Mouse (Mus musculus): Measurements from ENCODE around the gene Mex3d. TPM values are rescaled to one million over a fixed set of nuclear protein-coding genes. Genes with fewer than 3 reads are reported as not detected.

Mex3d gene
- total and polyA plus RNA-seq, 3 experiments, result 15.6 to 18.8 TPM; not detected in 1

DNA sequence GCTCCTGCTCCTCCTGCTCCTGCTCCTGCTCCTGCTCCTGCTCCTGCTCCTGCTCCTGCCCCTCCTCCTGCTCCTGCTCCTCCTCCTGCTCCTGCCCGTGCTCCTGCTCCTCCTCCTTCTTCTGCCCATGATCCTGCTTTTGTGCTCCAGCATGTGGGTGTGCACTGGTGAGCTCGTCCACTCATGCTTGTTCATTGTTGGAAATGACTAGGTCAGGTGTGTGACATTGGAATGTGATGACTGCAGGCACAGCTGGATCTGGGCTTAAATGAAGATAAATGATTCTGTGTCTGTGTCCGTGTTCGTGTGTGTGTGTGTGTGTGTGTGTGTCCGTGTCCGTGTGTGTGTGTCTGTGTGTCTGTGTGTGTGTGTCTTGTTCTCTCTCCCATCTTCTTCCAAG, 19.1 kb downstream of the Mex3d start:
- no peak for DNase-seq (ENCODE audit: low read depth, low spot score)
- Histone ChIP-seq H3K4me3 (ENCODE audit: control insufficient read depth in 1 of 2, insufficient read depth in 1 of 2, low read depth in 2 of 2, low read length in 2 of 2) (no peak overlapping the region), H3K27me3 (ENCODE audit: control insufficient read depth in 1 of 2, insufficient read depth in 2 of 2, low read length in 2 of 2) (peaks cover 2% of the 10 kb centered on the region in 2 experiments; a peak in 1 of 4 replicates), H3K79me2 (ENCODE audit: control insufficient read depth, insufficient read depth, low read length, poor library complexity) (no peaks in the 10 kb centered on the region), H3K4me1 (ENCODE audit: control insufficient read depth in 1 of 2, insufficient read depth in 2 of 2, low read length in 2 of 2) (peaks cover 0 to 7% of the 10 kb centered on the region in 2 experiments; a peak in 1 of 4 replicates), H3K36me3 (ENCODE audit: control insufficient read depth in 1 of 2, insufficient read depth in 2 of 2, low read length in 2 of 2) (no peaks in the 10 kb centered on the region), H3K9ac (ENCODE audit: control insufficient read depth, low read depth, low read length, poor library complexity, severe bottlenecking) (no peak overlapping the region), H3K9me3 (replicated peaks; ENCODE audit: insufficient read depth, low read length) (no peaks in the 10 kb centered on the region), H3K27ac (ENCODE audit: control insufficient read depth, low read depth, low read length) (no peak overlapping the region)
- TF ChIP-seq GATA1 (IDR thresholded peaks at IDR 0.05; ENCODE audit: low read depth, low read length) (no peak), RAD21 (IDR thresholded peaks at IDR 0.05; ENCODE audit: low read depth, low read length) (no peak), SMC3 (IDR thresholded peaks at IDR 0.05; ENCODE audit: low read depth, low read length) (no peak), TAL1 (IDR thresholded peaks at IDR 0.05; ENCODE audit: low read length) (no peak), TBP (IDR thresholded peaks at IDR 0.05; ENCODE audit: low read depth, low read length) (no peak), POLR2AphosphoS2 (IDR thresholded peaks at IDR 0.05; ENCODE audit: low read length) (no peak), MAFK (IDR thresholded peaks at IDR 0.05; ENCODE audit: borderline replicate concordance, low read depth, low read length) (no peak), ZKSCAN1 (IDR thresholded peaks at IDR 0.05; ENCODE audit: low read depth, low read length) (no peak)

DNA sequence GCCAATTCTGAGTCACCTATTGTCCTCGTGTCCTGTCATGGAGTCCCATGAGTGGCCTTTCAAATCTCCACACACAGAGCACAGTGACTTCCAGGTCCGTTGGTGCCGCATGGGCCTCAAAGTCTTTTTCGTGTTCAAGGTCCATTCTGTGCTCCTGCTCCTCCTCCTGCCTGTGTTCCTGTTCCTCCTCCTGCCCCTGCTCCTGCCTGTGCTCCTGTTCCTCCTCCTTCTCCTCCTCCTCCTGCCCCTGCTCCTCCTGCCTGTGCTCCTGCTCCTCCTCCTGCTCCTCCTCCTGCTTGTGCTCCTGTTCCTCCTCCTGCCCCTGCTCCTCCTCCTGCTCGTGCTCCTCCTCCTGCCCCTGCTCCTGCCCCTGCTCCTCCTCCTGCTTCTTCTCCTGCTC, 19.5 kb downstream of the Mex3d start:
- TF ChIP-seq UBTF (IDR thresholded peaks at IDR 0.05; ENCODE audit: borderline replicate concordance, insufficient read depth, low read depth, low read length) (no peak), POLR2AphosphoS2 (IDR thresholded peaks at IDR 0.05; ENCODE audit: low read length) (no peak), ETS1 (IDR thresholded peaks at IDR 0.05; ENCODE audit: low read depth, low read length) (no peak), RAD21 (IDR thresholded peaks at IDR 0.05; ENCODE audit: low read depth, low read length) (no peak), EP300 (IDR thresholded peaks at IDR 0.05; ENCODE audit: low read depth in 1 of 2, low read length in 2 of 2) (no peak), GABPA (IDR thresholded peaks at IDR 0.05; ENCODE audit: low read depth, low read length) (no peak), MYB (IDR thresholded peaks at IDR 0.05; ENCODE audit: low read depth, low read length) (no peak), SMC3 (IDR thresholded peaks at IDR 0.05; ENCODE audit: low read depth, low read length) (no peak), CHD1 (IDR thresholded peaks at IDR 0.05; ENCODE audit: low read depth, low read length) (no peak), CHD2 (IDR thresholded peaks at IDR 0.05; ENCODE audit: low read length) (no peak), ZMIZ1 (IDR thresholded peaks at IDR 0.05; ENCODE audit: low read depth, low read length) (no peak), MAZ (IDR thresholded peaks at IDR 0.05; ENCODE audit: low read depth, low read length) (no peak), USF2 (IDR thresholded peaks at IDR 0.05; ENCODE audit: borderline replicate concordance in 1 of 2, insufficient read depth in 1 of 2, low read depth in 1 of 2, low read length in 2 of 2) (no peak), MXI1 (IDR thresholded peaks at IDR 0.05; ENCODE audit: low read depth, low read length) (no peak), USF1 (IDR thresholded peaks at IDR 0.05; ENCODE audit: low read depth, low read length) (no peak)
- Histone ChIP-seq H3K4me3 (ENCODE audit: control insufficient read depth in 1 of 2, insufficient read depth in 1 of 2, low read depth in 2 of 2, low read length in 2 of 2) (no peak overlapping the region), H3K27me3 (ENCODE audit: control insufficient read depth in 1 of 2, insufficient read depth in 2 of 2, low read length in 2 of 2) (peaks cover 2% of the 10 kb centered on the region in 2 experiments; a peak in 1 of 4 replicates)

More for the DNA sequence above, 19.5 kb downstream of the Mex3d start:
- no peak overlapping the region for H3K27ac ChIP-seq (ENCODE audit: control insufficient read depth, low read depth, low read length)
- H3K79me2 ChIP-seq (ENCODE audit: control insufficient read depth, insufficient read depth, low read length, poor library complexity), result no peaks in the 10 kb centered on the region
- H3K4me1 ChIP-seq (ENCODE audit: control insufficient read depth in 1 of 2, insufficient read depth in 2 of 2, low read length in 2 of 2), result peaks cover 0 to 7% of the 10 kb centered on the region in 2 experiments; a peak in 1 of 4 replicates
- DNase-seq (ENCODE audit: low read depth, low spot score), result no peak
- H3K36me3 ChIP-seq (ENCODE audit: control insufficient read depth in 1 of 2, insufficient read depth in 2 of 2, low read length in 2 of 2), result no peaks in the 10 kb centered on the region
- no peak overlapping the region for H3K9ac ChIP-seq (ENCODE audit: control insufficient read depth, low read depth, low read length, poor library complexity, severe bottlenecking)
- H3K9me3 ChIP-seq (replicated peaks; ENCODE audit: insufficient read depth, low read length), result no peaks in the 10 kb centered on the region
